Mouse (Mus musculus) embryonic fibroblast, embryonic 13.5 days (primary cell): Measurements from ENCODE around the gene 1500011B03Rik.

ENCODE experiments used
- CTCF ChIP-seq: IDR thresholded peaks from 2 replicates; pipeline ENCODE4 v1.5.1; 2011; ENCODE audit warnings: mild to moderate bottlenecking, control low read depth, low read length, moderate library complexity, borderline replicate concordance; ENCODE audit not compliant: insufficient read depth
- POLR2A ChIP-seq: IDR thresholded peaks from 2 replicates; pipeline ENCODE4 v1.6.1; 2011; ENCODE audit warnings: low read depth, mild to moderate bottlenecking, control low read depth, low read length, moderate library complexity

- TF ChIP-seq CTCF (no peak), POLR2A (no peak)
Measured at GRCm38 (mm10) chr5:114842674-114843073, 19.4 kb upstream of the 1500011B03Rik start.
